Mouse (Mus musculus) heart, embryonic 16.5 days (tissue): ENCODE measurements at regions not wholly inside any gene's neighbourhood (a gene's known extent, or its start where the extent isn't known, plus 50 kb on each side); places are given as distances from the start of the nearest gene placed in this dataset.

Experiments used
- ATAC-seq: fragments of 200-750 bp; cut with Nextera tagmentation; replicated peaks from 2 replicates; pipeline ENCODE4 v1.8.0; 2017; ENCODE audit warnings: moderate number of reproducible peaks; ENCODE audit not compliant: insufficient read depth, low FRiP score; ENCODE audit errors: extremely low read depth
- H3K27ac ChIP-seq: fragments of 300-500 bp; sonication (generic); 2 replicates; pipeline ENCODE4 v1.5.1; 2014; ENCODE audit warnings: mild to moderate bottlenecking, low read length, control low read depth, moderate library complexity
- H3K27me3 ChIP-seq: fragments of 300-500 bp; sonication (generic); 2 replicates; pipeline ENCODE4 v1.6.1; 2014; ENCODE audit warnings: low read length, mixed read lengths; ENCODE audit not compliant: control insufficient read depth, insufficient read depth
- H3K36me3 ChIP-seq: fragments of 300-500 bp; sonication (generic); 2 replicates; pipeline ENCODE4 v1.6.1; 2014; ENCODE audit not compliant: control insufficient read depth, insufficient read depth
- H3K4me1 ChIP-seq: fragments of 300-500 bp; sonication (generic); 2 replicates; pipeline ENCODE4 v1.6.1; 2014; ENCODE audit warnings: low read length, mixed read lengths; ENCODE audit not compliant: control insufficient read depth, insufficient read depth
- H3K4me2 ChIP-seq: fragments of 300-500 bp; sonication (generic); 2 replicates; pipeline ENCODE4 v1.6.1; 2014; ENCODE audit warnings: low read depth, mild to moderate bottlenecking, control low read depth, low read length
- H3K4me3 ChIP-seq: fragments of 300-500 bp; sonication (generic); 2 replicates; pipeline ENCODE4 v1.5.1; 2014; ENCODE audit warnings: mild to moderate bottlenecking, control low read depth, low read length
- H3K9ac ChIP-seq: fragments of 300-500 bp; sonication (generic); 2 replicates; pipeline ENCODE4 v1.6.1; 2014; ENCODE audit warnings: low read length, control low read depth
- H3K9me3 ChIP-seq: fragments of 300-500 bp; sonication (generic); replicated peaks from 2 replicates; pipeline ENCODE4 v1.6.1; 2016; ENCODE audit warnings: low read length; ENCODE audit not compliant: control insufficient read depth
- WGBS: fragments of 180-500 bp; shearing (Covaris S2); extraction: QIAGEN DNeasy Blood & Tissue Kit; methylation state at CpG from one replicate; pipeline ENCODE4 v1.1.7; 2014; 5-methylcytosine and 5-hydroxymethylcytosine counted together

- H3K9ac ChIP-seq: no peak overlapping the region
- 71% methylated on average over 6 of the region's 6 CpGs for WGBS
- no peaks in the 10 kb centered on the region for H3K27me3 ChIP-seq
- H3K36me3 ChIP-seq: no peaks in the 10 kb centered on the region
- H3K4me2 ChIP-seq: no peak overlapping the region
- H3K4me1 ChIP-seq: no peaks in the 10 kb centered on the region
- H3K9me3 ChIP-seq: no peaks in the 10 kb centered on the region
- no peak for ATAC-seq
- H3K4me3 ChIP-seq: no peak overlapping the region
- no peak overlapping the region for H3K27ac ChIP-seq
Measured at GRCm38 (mm10) chr13:110812401-110812800, 417.6 kb downstream of the Plk2 start.

DNA sequence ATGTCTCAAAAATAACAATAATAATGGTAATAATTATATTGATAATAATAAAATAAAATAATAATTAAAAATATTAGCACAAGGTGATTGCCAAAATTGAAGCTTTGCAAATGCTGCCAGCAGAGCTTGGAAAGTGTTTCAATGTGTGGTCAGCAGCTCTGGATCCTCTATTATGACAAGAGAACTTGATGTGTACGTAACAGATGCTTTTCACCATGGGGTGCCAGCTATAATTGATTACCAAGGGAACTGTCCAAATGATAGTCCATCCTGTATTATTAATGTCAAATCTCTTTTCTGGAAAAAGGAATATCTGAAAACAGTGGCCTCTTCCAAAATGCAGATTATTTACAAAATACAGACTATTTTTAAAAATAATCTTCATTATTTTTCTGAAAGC is 419.2 kb downstream of the Plk2 start:
- Histone ChIP-seq H3K27ac (no peak overlapping the region), H3K36me3 (no peaks in the 10 kb centered on the region), H3K4me1 (no peaks in the 10 kb centered on the region), H3K4me3 (no peak overlapping the region), H3K9me3 (no peaks in the 10 kb centered on the region), H3K4me2 (no peak overlapping the region), H3K27me3 (no peaks in the 10 kb centered on the region), H3K9ac (no peak overlapping the region)
- ATAC-seq: no peak
- 93% methylated on average over 1 of the region's 1 CpGs for WGBS

DNA sequence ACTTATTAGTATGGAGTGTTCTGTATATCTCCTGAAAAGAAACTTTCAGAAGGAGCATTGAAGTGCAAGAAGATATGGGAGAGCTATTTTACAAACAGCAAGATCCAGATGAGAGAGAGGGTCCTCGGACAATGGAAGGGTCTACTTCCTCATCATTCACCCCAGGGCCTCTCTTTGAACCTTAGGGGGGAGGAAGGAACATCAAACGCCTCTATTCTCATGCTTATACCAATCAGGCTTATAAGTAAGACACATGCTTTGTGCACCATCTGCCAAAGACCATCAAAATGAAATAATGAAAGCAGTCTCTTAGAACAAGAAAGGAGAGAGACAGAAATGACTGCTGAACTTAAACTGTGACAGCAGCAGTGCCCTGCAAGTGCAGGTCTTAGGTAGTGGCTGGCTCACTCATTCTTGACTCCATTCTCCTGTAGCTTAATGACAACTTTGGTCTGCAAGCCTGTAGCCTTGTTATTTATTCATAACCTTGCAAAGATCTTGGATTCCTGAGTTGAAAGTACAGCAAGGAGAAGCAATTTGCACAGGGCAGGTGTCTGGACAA is 424.5 kb downstream of the Plk2 start:
- H3K4me3 ChIP-seq: no peak overlapping the region
- no peaks in the 10 kb centered on the region for H3K9me3 ChIP-seq
- no peak overlapping the region for H3K27ac ChIP-seq
- 48% methylated on average over 2 of the region's 2 CpGs for WGBS
- no peaks in the 10 kb centered on the region for H3K27me3 ChIP-seq
- H3K36me3 ChIP-seq: no peaks in the 10 kb centered on the region
- H3K9ac ChIP-seq: no peak overlapping the region
- no peak for ATAC-seq
- no peak overlapping the region for H3K4me2 ChIP-seq
- H3K4me1 ChIP-seq: no peaks in the 10 kb centered on the region

GRCm38 (mm10) chr13:110824878-110825277 is 429.9 kb upstream of the Actbl2 start:
- Histone ChIP-seq H3K4me2 (no peak overlapping the region), H3K36me3 (no peaks in the 10 kb centered on the region), H3K4me1 (no peaks in the 10 kb centered on the region), H3K27ac (no peak overlapping the region), H3K4me3 (no peak overlapping the region), H3K9ac (no peak overlapping the region), H3K9me3 (no peaks in the 10 kb centered on the region), H3K27me3 (no peaks in the 10 kb centered on the region)
- whole genome bisulfite sequencing: 79% methylated on average over 9 of the region's 9 CpGs
- ATAC-seq: no peak

- H3K36me3 ChIP-seq: no peaks in the 10 kb centered on the region
- WGBS: 67% methylated on average over 5 of the region's 5 CpGs
- no peak for ATAC-seq
Measured at GRCm38 (mm10) chr13:110832442-110832841, 422.4 kb upstream of the Actbl2 start.

GRCm38 (mm10) chr13:110836936-110837335 is 417.9 kb upstream of the Actbl2 start:
- no peak overlapping the region for H3K4me2 ChIP-seq
- H3K27me3 ChIP-seq: no peaks in the 10 kb centered on the region
- H3K4me3 ChIP-seq: no peak overlapping the region
- no peaks in the 10 kb centered on the region for H3K4me1 ChIP-seq
- no peaks in the 10 kb centered on the region for H3K9me3 ChIP-seq
- 72% methylated on average over 7 of the region's 7 CpGs for WGBS
- H3K36me3 ChIP-seq: no peaks in the 10 kb centered on the region
- H3K9ac ChIP-seq: no peak overlapping the region
- ATAC-seq: no peak
- no peak overlapping the region for H3K27ac ChIP-seq

More at GRCm38 (mm10) chr13:110832442-110832841, 422.4 kb upstream of the Actbl2 start:
- H3K27ac ChIP-seq: no peak overlapping the region
- H3K9me3 ChIP-seq: no peaks in the 10 kb centered on the region
- no peak overlapping the region for H3K4me3 ChIP-seq
- H3K4me2 ChIP-seq: no peak overlapping the region
- no peaks in the 10 kb centered on the region for H3K27me3 ChIP-seq
- H3K4me1 ChIP-seq: no peaks in the 10 kb centered on the region
- H3K9ac ChIP-seq: no peak overlapping the region

DNA sequence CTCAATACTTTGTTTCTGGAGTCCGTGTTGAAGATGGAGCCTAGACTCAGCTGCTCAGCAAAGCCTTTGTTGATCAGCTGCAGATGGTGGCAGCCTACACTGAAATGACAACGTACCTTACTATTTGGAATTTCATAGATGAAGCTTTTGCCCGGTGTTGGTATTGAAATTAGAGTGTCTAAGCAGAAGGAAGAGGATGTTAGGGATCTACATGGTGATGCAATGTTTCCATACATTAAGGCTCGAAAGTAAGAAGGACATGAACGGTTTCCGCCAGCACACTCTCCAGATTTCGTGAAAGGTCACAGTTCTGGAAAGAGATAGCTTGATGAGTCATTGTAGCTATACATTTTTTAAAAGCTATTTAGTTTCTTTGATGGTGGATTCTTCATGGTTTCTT is 412.9 kb upstream of the Actbl2 start:
- Histone ChIP-seq H3K9me3 (no peaks in the 10 kb centered on the region), H3K4me2 (no peak overlapping the region), H3K4me3 (no peak overlapping the region), H3K4me1 (no peaks in the 10 kb centered on the region), H3K9ac (no peak overlapping the region), H3K27ac (no peak overlapping the region), H3K36me3 (no peaks in the 10 kb centered on the region), H3K27me3 (no peaks in the 10 kb centered on the region)
- WGBS: 81% methylated on average over 7 of the region's 7 CpGs
- ATAC-seq: no peak

GRCm38 (mm10) chr13:110845695-110846094 is 409.1 kb upstream of the Actbl2 start:
- Histone ChIP-seq H3K4me2 (no peak overlapping the region), H3K27ac (no peak overlapping the region), H3K4me3 (no peak overlapping the region), H3K27me3 (no peaks in the 10 kb centered on the region), H3K4me1 (no peaks in the 10 kb centered on the region), H3K9ac (no peak overlapping the region), H3K9me3 (no peaks in the 10 kb centered on the region), H3K36me3 (no peaks in the 10 kb centered on the region)
- ATAC-seq: no peak
- WGBS: 74% methylated on average over 2 of the region's 2 CpGs

DNA sequence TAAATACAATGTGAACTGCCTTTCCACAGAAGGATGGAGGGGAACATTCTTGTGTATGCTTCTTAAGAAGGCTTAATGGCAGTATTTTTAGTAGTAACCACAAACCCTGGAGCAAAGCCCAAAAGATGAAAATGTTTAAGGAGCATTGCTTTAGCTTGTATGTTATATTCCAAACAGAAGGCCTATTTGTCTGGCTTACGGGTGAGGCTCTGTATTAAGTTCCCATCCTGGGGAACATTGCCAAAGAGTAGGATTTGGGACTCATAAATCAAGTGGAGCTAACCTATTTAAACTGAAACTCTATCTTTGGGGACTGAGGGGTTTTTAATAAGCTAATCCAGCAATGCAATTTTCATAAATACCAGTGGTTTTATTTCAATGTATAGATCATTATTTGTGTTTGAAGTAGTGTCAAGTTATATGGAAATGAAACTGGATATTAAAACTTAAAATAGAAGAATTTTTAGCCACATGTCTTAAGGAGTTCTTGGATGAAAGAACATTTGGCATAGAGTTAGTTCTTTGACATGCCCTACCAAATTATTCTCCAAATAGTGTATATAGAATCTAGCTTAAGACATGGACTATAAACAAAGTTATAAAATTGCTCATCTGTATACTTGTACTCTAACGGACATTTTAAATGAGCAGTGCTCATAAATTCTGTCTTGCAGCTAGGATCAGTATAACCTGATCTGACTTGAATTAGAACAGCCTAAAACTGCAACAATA is 401.7 kb upstream of the Actbl2 start:
- no peaks in the 10 kb centered on the region for H3K36me3 ChIP-seq
- no peak for ATAC-seq
- H3K4me2 ChIP-seq: no peak overlapping the region
- no peaks in the 10 kb centered on the region for H3K9me3 ChIP-seq
- 72% methylated on average over 2 of the region's 2 CpGs for WGBS
- H3K4me1 ChIP-seq: no peaks in the 10 kb centered on the region
- H3K27me3 ChIP-seq: no peaks in the 10 kb centered on the region
- no peak overlapping the region for H3K9ac ChIP-seq
- H3K4me3 ChIP-seq: no peak overlapping the region
- H3K27ac ChIP-seq: no peak overlapping the region
